Mouse (Mus musculus): ENCODE measurements around the gene Ednra. TPM values are rescaled to one million over a fixed set of nuclear protein-coding genes. Genes with fewer than 3 reads are reported as not detected.
A peak's percentile ranks its signal among the peaks of the same experiment; 100 is the strongest.

Gene Ednra
- polyA plus RNA-seq, 1 experiment = 3.7 TPM

DNA sequence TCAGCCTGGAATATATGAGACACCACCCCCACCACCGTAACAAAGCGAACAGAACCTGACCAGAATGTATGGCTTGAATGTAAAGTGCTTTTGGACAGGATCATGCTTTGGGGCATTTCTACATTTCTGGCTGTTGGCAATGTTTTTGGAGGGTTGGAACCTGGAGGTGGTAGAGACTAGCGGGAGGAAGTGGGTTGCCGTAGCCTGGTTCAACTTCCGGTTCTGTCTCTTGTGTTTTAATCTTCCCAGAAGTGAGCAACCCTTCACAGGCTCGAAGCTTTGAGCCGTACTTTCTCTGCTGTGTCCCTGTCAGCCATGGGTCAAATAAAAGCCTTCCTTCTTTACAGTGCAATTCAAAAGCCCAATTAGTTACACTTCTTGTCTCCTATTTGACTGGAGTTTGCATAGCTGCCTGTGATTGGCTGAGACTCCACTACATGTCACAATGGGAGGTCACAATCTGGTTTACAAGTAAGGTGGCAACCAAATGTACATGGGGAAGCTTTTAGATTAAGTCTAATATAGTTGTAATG is 100.5 kb downstream of the Ednra start:
- no peak for DNase-seq
- Histone ChIP-seq H3K4me1 (ENCODE audit: control insufficient read depth, insufficient read depth, low read length) (no peaks in the 10 kb centered on the region), H3K27me3 (replicated peaks; ENCODE audit: control insufficient read depth, insufficient read depth, low read length) (no peaks in the 10 kb centered on the region), H3K27ac (ENCODE audit: insufficient read depth, low read depth, low read length) (no peak overlapping the region), H3K4me3 (ENCODE audit: insufficient read depth, low read depth, low read length) (no peak overlapping the region), H3K36me3 (ENCODE audit: control insufficient read depth, insufficient read depth, low read length) (no peaks in the 10 kb centered on the region)
- no peak for TF ChIP-seq POLR2A (IDR thresholded peaks at IDR 0.05; ENCODE audit: low read depth, low read length)
- TF ChIP-seq CTCF (conservative IDR thresholded peaks at IDR 0.05; ENCODE audit: insufficient read depth, insufficient read length, low read depth, low read length) = no peak
- 90% methylated on average over 7 of the region's 7 CpGs for WGBS

DNA sequence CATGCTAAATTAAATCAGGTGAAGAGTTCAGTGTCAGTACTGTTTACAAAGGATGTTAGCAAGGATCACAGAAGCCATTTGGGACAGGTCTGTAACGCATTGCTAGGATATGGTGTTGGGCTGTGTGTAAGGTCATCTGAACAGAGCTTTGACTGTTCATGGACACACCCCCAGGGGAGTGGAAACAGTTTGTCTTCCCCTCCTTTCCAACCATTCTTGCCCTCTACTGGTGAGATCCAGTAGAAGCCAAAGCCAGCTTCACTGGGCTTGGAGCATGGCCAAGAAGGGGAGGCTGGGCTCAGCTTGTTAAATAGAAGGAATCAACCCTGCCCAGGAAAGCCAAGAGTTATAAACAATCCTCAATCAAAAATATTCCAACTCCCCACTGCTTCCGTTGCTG is 106.3 kb downstream of the Ednra start:
- no peak for TF ChIP-seq POLR2A (IDR thresholded peaks at IDR 0.05; ENCODE audit: low read depth, low read length)
- TF ChIP-seq CTCF (conservative IDR thresholded peaks at IDR 0.05; ENCODE audit: insufficient read depth, insufficient read length, low read depth, low read length) = peak; percentile 43
- WGBS = 35% methylated on average over 2 of the region's 2 CpGs
- Histone ChIP-seq H3K27ac (ENCODE audit: insufficient read depth, low read depth, low read length) (no peak overlapping the region), H3K27me3 (replicated peaks; ENCODE audit: control insufficient read depth, insufficient read depth, low read length) (no peaks in the 10 kb centered on the region), H3K4me1 (ENCODE audit: control insufficient read depth, insufficient read depth, low read length) (no peaks in the 10 kb centered on the region), H3K4me3 (ENCODE audit: insufficient read depth, low read depth, low read length) (no peak overlapping the region), H3K36me3 (ENCODE audit: control insufficient read depth, insufficient read depth, low read length) (no peaks in the 10 kb centered on the region)
- DNase-seq = peak; percentile 63

Other genes starting within 250 kb of the Ednra start
- gene Arhgap10, start 206.5 kb downstream of the Ednra start, polyA plus RNA-seq (2012; rRNA removed) = 26.9 and 28.0 TPM in 2 replicates
- 8.0 and 8.2 TPM in 2 replicates for gene Prmt9, start 175.1 kb downstream of the Ednra start, polyA plus RNA-seq (2012; rRNA removed)
- 10.0 and 13.2 TPM in 2 replicates for gene Tmem184c, start 113.8 kb downstream of the Ednra start, polyA plus RNA-seq (2012; rRNA removed)

Data from kidney, adult 2 months (tissue).